Mouse (Mus musculus): Measurements from ENCODE around the gene Muc5ac.

The Muc5ac gene

GRCm38 (mm10) chr7:141836423-141836822, 47.7 kb downstream of the Muc5ac start:
- DNase-seq, result no peak

DNA sequence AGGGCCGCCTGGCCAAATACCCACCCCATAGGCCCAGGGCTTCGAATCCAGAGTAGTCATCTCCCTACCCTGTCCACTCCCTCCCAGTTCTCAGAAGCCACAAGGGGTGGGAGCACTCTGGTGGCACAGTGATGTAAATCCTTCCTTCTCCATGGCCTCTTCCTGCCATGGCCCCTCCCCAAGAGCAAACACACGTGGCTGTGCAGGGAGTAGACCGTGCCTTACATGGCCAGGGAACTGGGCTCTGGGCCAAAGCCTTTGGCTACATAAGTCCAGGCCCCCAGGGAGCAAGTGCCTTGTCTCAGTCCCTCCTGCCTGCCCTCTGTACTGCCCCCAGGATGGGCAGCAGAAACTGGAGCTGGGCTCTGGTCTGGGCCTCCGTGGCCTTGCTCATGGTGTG, 50.0 kb downstream of the Muc5ac start, which contains the start of gene Muc5b:
Gene Muc5b, plus strand, starts transcription at position 292 of the 400 bp plus-strand sequence.
- DNase-seq, result peak; percentile 14

GRCm38 (mm10) chr7:141840354-141840753, 51.6 kb downstream of the Muc5ac start:
- DNase-seq, result no peak

DNA sequence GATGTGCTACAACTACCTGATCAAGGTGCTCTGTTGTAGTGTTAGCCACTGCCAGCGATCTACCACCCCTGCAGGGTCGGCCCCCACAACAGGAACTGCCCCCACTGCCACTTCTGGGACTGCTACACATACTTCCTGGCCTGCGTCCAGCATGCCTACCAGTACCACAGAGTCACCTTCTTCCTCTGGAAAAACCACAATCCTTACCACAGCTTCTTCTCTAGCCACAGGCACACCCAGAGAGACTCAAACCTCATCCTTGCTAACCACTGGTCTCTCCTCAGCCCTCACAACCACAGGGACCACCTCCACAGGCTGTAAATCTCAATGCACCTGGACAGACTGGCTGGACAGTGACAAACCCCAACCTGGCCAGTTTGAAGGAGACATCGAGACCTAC, 72.3 kb downstream of the Muc5ac start:
- no peak for DNase-seq

Measured in retina, postnatal 1 day (tissue).